Mouse (Mus musculus) neural tube, embryonic 13.5 days (tissue): ENCODE results near the gene Trem3. TPM values are rescaled to one million over a fixed set of nuclear protein-coding genes. Genes with fewer than 3 reads are reported as not detected.

ENCODE experiments used
- ATAC-seq: fragments of 200-750 bp; cut with Nextera tagmentation; 2 replicates; pipeline ENCODE4 v1.8.0; 2017; ENCODE audit warnings: low read depth, mild to moderate bottlenecking, moderate TSS enrichment, moderate library complexity
- H3K27ac ChIP-seq: fragments of 300-500 bp; sonication (generic); replicated peaks from 2 replicates; pipeline ENCODE4 v1.5.1; 2015; ENCODE audit warnings: moderate library complexity, mild to moderate bottlenecking, inconsistent platforms
- H3K27me3 ChIP-seq: fragments of 300-500 bp; sonication (generic); 2 replicates; pipeline ENCODE4 v1.6.1; 2015; ENCODE audit warnings: mild to moderate bottlenecking, inconsistent platforms
- H3K36me3 ChIP-seq: fragments of 300-500 bp; sonication (generic); 2 replicates; pipeline ENCODE4 v1.6.1; 2015; ENCODE audit warnings: mild to moderate bottlenecking, inconsistent platforms
- H3K4me1 ChIP-seq: fragments of 300-500 bp; sonication (generic); replicated peaks from 2 replicates; pipeline ENCODE4 v1.6.1; 2015; ENCODE audit warnings: inconsistent platforms
- H3K4me2 ChIP-seq: fragments of 300-500 bp; sonication (generic); 2 replicates; pipeline ENCODE4 v1.6.1; 2015; ENCODE audit warnings: inconsistent platforms, mild to moderate bottlenecking, moderate library complexity
- H3K4me3 ChIP-seq: fragments of 300-500 bp; sonication (generic); 2 replicates; pipeline ENCODE4 v1.5.1; 2015; ENCODE audit warnings: mild to moderate bottlenecking, inconsistent platforms
- H3K9ac ChIP-seq: fragments of 300-500 bp; sonication (generic); 2 replicates; pipeline ENCODE4 v1.6.1; 2015; ENCODE audit warnings: moderate library complexity, mild to moderate bottlenecking, inconsistent platforms
- H3K9me3 ChIP-seq: fragments of 300-500 bp; sonication (generic); 2 replicates; pipeline ENCODE4 v1.6.1; 2016; ENCODE audit warnings: inconsistent platforms
- WGBS: fragments of 180-500 bp; shearing (Covaris S2); methylation state at CpG from one replicate; pipeline ENCODE4 v1.1.7; 2015; 5-methylcytosine and 5-hydroxymethylcytosine counted together
- polyA plus RNA-seq: library from polyadenylated mRNA; unstranded; fragments of >200 nt; fragmentation: Nextera tagmentation; extraction: Ambion mirVana; gene quantifications from 2 replicates; pipeline ENCODE4 v1.2.1, GENCODE M21; 2015

Trem3 gene
- polyA plus RNA-seq, 1 experiment from 2014 or later = 0.27 TPM

GRCm38 (mm10) chr17:48299756-48300155, 52.2 kb downstream of the Trem3 start:
- ATAC-seq = no peak
- Histone ChIP-seq H3K36me3 (no peaks in the 10 kb centered on the region), H3K4me3 (no peak overlapping the region), H3K4me2 (no peak overlapping the region), H3K27me3 (no peaks in the 10 kb centered on the region), H3K27ac (no peak overlapping the region), H3K9me3 (no peaks in the 10 kb centered on the region), H3K9ac (no peak overlapping the region), H3K4me1 (no peaks in the 10 kb centered on the region)
- 63% methylated on average over 7 of the region's 7 CpGs for WGBS

GRCm38 (mm10) chr17:48300199-48300598, 52.6 kb downstream of the Trem3 start:
- Histone ChIP-seq H3K27me3 (no peaks in the 10 kb centered on the region), H3K4me1 (no peaks in the 10 kb centered on the region), H3K4me2 (no peak overlapping the region), H3K36me3 (no peaks in the 10 kb centered on the region), H3K27ac (no peak overlapping the region), H3K9ac (no peak overlapping the region), H3K9me3 (no peaks in the 10 kb centered on the region), H3K4me3 (no peak overlapping the region)
- ATAC-seq = no peak
- WGBS = 69% methylated on average over 7 of the region's 7 CpGs

GRCm38 (mm10) chr17:48300861-48301260, 53.3 kb downstream of the Trem3 start:
- WGBS = 82% methylated on average over 9 of the region's 9 CpGs
- Histone ChIP-seq H3K9me3 (no peaks in the 10 kb centered on the region), H3K4me3 (no peak overlapping the region), H3K27ac (no peak overlapping the region), H3K27me3 (no peaks in the 10 kb centered on the region), H3K4me1 (no peaks in the 10 kb centered on the region), H3K9ac (no peak overlapping the region), H3K36me3 (no peaks in the 10 kb centered on the region), H3K4me2 (no peak overlapping the region)
- ATAC-seq = no peak

GRCm38 (mm10) chr17:48301792-48302191, 54.2 kb downstream of the Trem3 start:
- WGBS = 94% methylated on average over 5 of the region's 5 CpGs
- no peak for ATAC-seq

More at GRCm38 (mm10) chr17:48301792-48302191, 54.2 kb downstream of the Trem3 start:
- Histone ChIP-seq H3K36me3 (no peaks in the 10 kb centered on the region), H3K4me1 (no peaks in the 10 kb centered on the region), H3K4me2 (no peak overlapping the region), H3K27me3 (no peaks in the 10 kb centered on the region), H3K9ac (no peak overlapping the region), H3K4me3 (no peak overlapping the region), H3K9me3 (no peaks in the 10 kb centered on the region), H3K27ac (no peak overlapping the region)

Other genes starting within 250 kb of the Trem3 start
- gene 1700122O11Rik, start 209.5 kb upstream of the Trem3 start, polyA plus RNA-seq = not detected in 2 replicates
- gene 1700067P10Rik, start 158.5 kb upstream of the Trem3 start, polyA plus RNA-seq = 0.37 TPM in 1 of 2 replicates, not detected in the other
- gene 9830107B12Rik, start 101.5 kb upstream of the Trem3 start, polyA plus RNA-seq = not detected in 2 replicates
- not detected in 2 replicates for gene A530064D06Rik, start 80.5 kb upstream of the Trem3 start, polyA plus RNA-seq
- gene Trem1, start 15.0 kb upstream of the Trem3 start, polyA plus RNA-seq = 0.06 TPM in 1 of 2 replicates, not detected in the other
- 1.1 TPM in 1 of 2 replicates, not detected in the other for gene Treml4, start 16.5 kb downstream of the Trem3 start, polyA plus RNA-seq
- 0.70 TPM in 1 of 2 replicates, not detected in the other for gene Treml2, start 51.7 kb downstream of the Trem3 start, polyA plus RNA-seq
- gene B430306N03Rik, start 68.4 kb downstream of the Trem3 start, polyA plus RNA-seq = 0.07 and 0.24 TPM in 2 replicates
- 5.1 and 5.8 TPM in 2 replicates for gene Trem2, start 98.6 kb downstream of the Trem3 start, polyA plus RNA-seq
- 0.99 and 1.2 TPM in 2 replicates for gene Treml1, start 112.1 kb downstream of the Trem3 start, polyA plus RNA-seq
- 12.1 and 15.9 TPM in 2 replicates for gene Nfya, start 162.1 kb downstream of the Trem3 start, polyA plus RNA-seq
- gene Oard1, start 162.2 kb downstream of the Trem3 start, polyA plus RNA-seq = 46.2 and 47.2 TPM in 2 replicates
- gene Apobec2, start 185.2 kb downstream of the Trem3 start, polyA plus RNA-seq = 0.80 and 2.4 TPM in 2 replicates
- 0.47 and 1.3 TPM in 2 replicates for gene Tspo2, start 203.7 kb downstream of the Trem3 start, polyA plus RNA-seq
- gene Unc5cl, start 207.1 kb downstream of the Trem3 start, polyA plus RNA-seq = 0.17 and 0.18 TPM in 2 replicates